Mouse (Mus musculus) ovary, postnatal 10 days (tissue): ENCODE results near the gene Ramp2.
A peak's percentile ranks its signal among the peaks of the same experiment; 100 is the strongest.

ENCODE experiments used
- DNase-seq: peaks from one replicate; pipeline ENCODE4 v3.0.0; 2022; ENCODE audit warnings: low spot score

The Ramp2 gene

GRCm38 (mm10) chr11:101245855-101246701 lies at the start of gene Ramp2:
Gene Ramp2, plus strand, starts transcription at chr11:101246028.
- DNase-seq = peak; percentile 44

GRCm38 (mm10) chr11:101196175-101196574 lies 49.7 kb upstream of the Ramp2 start:
- no peak for DNase-seq

- DNase-seq = no peak
Observed at GRCm38 (mm10) chr11:101199555-101199954, 46.3 kb upstream of the Ramp2 start.

GRCm38 (mm10) chr11:101200986-101201385 lies 44.8 kb upstream of the Ramp2 start:
- DNase-seq = no peak

GRCm38 (mm10) chr11:101211970-101212369 lies 33.9 kb upstream of the Ramp2 start:
- DNase-seq = no peak

- DNase-seq = no peak
Observed at GRCm38 (mm10) chr11:101216936-101217335, 28.9 kb upstream of the Ramp2 start.

GRCm38 (mm10) chr11:101218436-101219055 lies 27.3 kb upstream of the Ramp2 start:
- no peak for DNase-seq

- no peak for DNase-seq
Observed at GRCm38 (mm10) chr11:101220853-101221252, 25.0 kb upstream of the Ramp2 start.

- no peak for DNase-seq
Observed at GRCm38 (mm10) chr11:101221306-101221986, 24.4 kb upstream of the Ramp2 start.

GRCm38 (mm10) chr11:101224337-101224736 lies 21.5 kb upstream of the Ramp2 start:
- no peak for DNase-seq

GRCm38 (mm10) chr11:101225331-101226064 lies 20.3 kb upstream of the Ramp2 start:
- DNase-seq = no peak

GRCm38 (mm10) chr11:101226065-101226701 lies 19.6 kb upstream of the Ramp2 start, which contains the start of gene Ezh1:
Gene Ezh1, minus strand, starts transcription at chr11:101226463.
- DNase-seq = peak; percentile 85

- DNase-seq = no peak
Observed at GRCm38 (mm10) chr11:101229361-101229900, 16.4 kb upstream of the Ramp2 start.

GRCm38 (mm10) chr11:101230061-101230511 lies 15.7 kb upstream of the Ramp2 start:
- DNase-seq = no peak

- DNase-seq = no peak
Observed at GRCm38 (mm10) chr11:101230526-101230925, 15.3 kb upstream of the Ramp2 start.

GRCm38 (mm10) chr11:101230991-101231871 lies 14.6 kb upstream of the Ramp2 start:
- peak; percentile 30 for DNase-seq

- no peak for DNase-seq
Observed at GRCm38 (mm10) chr11:101232010-101232839, 13.6 kb upstream of the Ramp2 start.

- no peak for DNase-seq
Observed at GRCm38 (mm10) chr11:101233240-101233639, 12.6 kb upstream of the Ramp2 start.

- no peak for DNase-seq
Observed at GRCm38 (mm10) chr11:101234124-101234523, 11.7 kb upstream of the Ramp2 start.
